Mouse (Mus musculus): ENCODE results near the gene Rpl3.

- TF ChIP-seq GATA1 (IDR thresholded peaks at IDR 0.05; ENCODE audit: low read length): no peak
- TF ChIP-seq TAL1 (IDR thresholded peaks at IDR 0.05; ENCODE audit: low read length): no peak
These were observed 15.1 kb downstream of the Rpl3 start for GRCm38 (mm10) chr15:80076338-80077136.

Data from erythroblast, embryonic 14.5 days (primary cell).